In genomic region chr2:127683687-127684331, GRCm38 (mm10) we compare ENCODE assay signal across 8 mouse cellular contexts. TPM values are rescaled to one million over a fixed set of nuclear protein-coding genes. Genes with fewer than 3 reads are reported as not detected.
DNase-seq lines count a peak whose midpoint lies in the region; ATAC-seq lines count a peak whose summit lies in the region.

No protein-coding gene starts in this region.

- peak; percentile 68 for DNase-seq in 3134 (ENCODE audit: extremely low read depth, insufficient read length, low spot score)
- peak; percentile 56 for DNase-seq in adrenal gland, adult 8-10 months
- peak; percentile 80 for DNase-seq in embryonic facial prominence, embryonic 10.5 days (ENCODE audit: low spot score)
- DNase-seq in heart, adult 18-20 months: peak; percentile 59 to 60
- peak; percentile 7 to 50 for DNase-seq in natural killer cell, adult 2 months (ENCODE audit: low spot score in 2 of 2)
- peak; percentile 71 for DNase-seq in testis, postnatal 10 days (ENCODE audit: low spot score)

- ATAC-seq in kidney, embryonic 14.5 days (ENCODE audit: low FRiP score, low TSS enrichment): peak; percentile 89
- ATAC-seq in limb, embryonic 12.5 days (ENCODE audit: insufficient number of reproducible peaks, insufficient read depth, low FRiP score, low TSS enrichment, low read depth): peak; percentile 79; the same call in 1 of the 2 replicates

- no peaks in the 10 kb centered on the region for H3K9me3 ChIP-seq in embryonic facial prominence, embryonic 10.5 days
- H3K9me3 ChIP-seq in kidney, embryonic 14.5 days (ENCODE audit: control insufficient read depth, low read length): no peaks in the 10 kb centered on the region
- no peaks in the 10 kb centered on the region for H3K9me3 ChIP-seq in limb, embryonic 12.5 days

- no peaks in the 10 kb centered on the region for H3K36me3 ChIP-seq in embryonic facial prominence, embryonic 10.5 days (replicated peaks)
- H3K36me3 ChIP-seq in kidney, embryonic 14.5 days (ENCODE audit: control insufficient read depth, insufficient read depth, low read length): no peaks in the 10 kb centered on the region
- no peaks in the 10 kb centered on the region for H3K36me3 ChIP-seq in limb, embryonic 12.5 days

- H3K4me1 ChIP-seq in embryonic facial prominence, embryonic 10.5 days: peaks cover 4% of the 10 kb centered on the region
- H3K4me1 ChIP-seq in kidney, embryonic 14.5 days (ENCODE audit: control insufficient read depth, insufficient read depth, low read length): no peaks in the 10 kb centered on the region
- H3K4me1 ChIP-seq in limb, embryonic 12.5 days (replicated peaks): 0 out of 2 replicates have a peak, but pooled peaks cover 4% of the 10 kb centered on the region

- no peaks in the 10 kb centered on the region for H3K27me3 ChIP-seq in embryonic facial prominence, embryonic 10.5 days (replicated peaks; ENCODE audit: low read depth, poor library complexity, severe bottlenecking)
- H3K27me3 ChIP-seq in kidney, embryonic 14.5 days (ENCODE audit: control insufficient read depth, insufficient read depth, low read length): no peaks in the 10 kb centered on the region
- peaks cover 4% of the 10 kb centered on the region; the same call in 1 of the 2 replicates for H3K27me3 ChIP-seq in limb, embryonic 12.5 days

- no peak overlapping the region for H3K4me3 ChIP-seq in embryonic facial prominence, embryonic 10.5 days
- H3K4me3 ChIP-seq in kidney, embryonic 14.5 days (ENCODE audit: low read length): no peak overlapping the region
- no peak overlapping the region for H3K4me3 ChIP-seq in limb, embryonic 12.5 days (replicated peaks)

- no peak overlapping the region for H3K27ac ChIP-seq in embryonic facial prominence, embryonic 10.5 days (replicated peaks)
- no peak overlapping the region for H3K27ac ChIP-seq in kidney, embryonic 14.5 days (ENCODE audit: low read depth, low read length)
- no peak overlapping the region for H3K27ac ChIP-seq in limb, embryonic 12.5 days

- WGBS in embryonic facial prominence, embryonic 10.5 days: 38% methylated on average over 12 of the region's 12 CpGs
- WGBS in kidney, embryonic 14.5 days: 41% methylated on average over 12 of the region's 12 CpGs
- 41% methylated on average over 12 of the region's 12 CpGs for WGBS in limb, embryonic 12.5 days

- H3K4me2 ChIP-seq in kidney, embryonic 14.5 days (replicated peaks; ENCODE audit: low read depth, low read length): no peak overlapping the region
- H3K4me2 ChIP-seq in limb, embryonic 12.5 days: peak overlapping the region; percentile 15; the same call in 1 of the 2 replicates

- H3K9ac ChIP-seq in kidney, embryonic 14.5 days (ENCODE audit: low read depth, low read length): no peak overlapping the region
- no peak overlapping the region for H3K9ac ChIP-seq in limb, embryonic 12.5 days (replicated peaks)

RNA-seq across cellular contexts. Expression of gene Mal, which starts 27.3 kb away (rescaled TPM):
- 10 to 100 TPM in 2 of 4 experiments, 1 to 10 TPM in 2; 6.6 to 12.0 (median 9.1) TPM for total RNA-seq in adrenal gland, adult 8-10 months (2022)
- polyA plus RNA-seq in embryonic facial prominence, embryonic 10.5 days (2016; fragmentation: Nextera tagmentation; extraction: Ambion mirVana): 0.11 and 0.88 TPM in 2 replicates
- 10 to 100 TPM; 15.6 to 19.0 TPM for total RNA-seq in heart, adult 18-20 months (2021)
- 21.4 and 33.2 TPM in 2 replicates for polyA plus RNA-seq in kidney, embryonic 14.5 days (2014; fragmentation: Nextera tagmentation; extraction: Ambion mirVana)
- 0.16 and 0.45 TPM in 2 replicates for polyA plus RNA-seq in limb, embryonic 12.5 days (2016; fragmentation: Nextera tagmentation; extraction: Ambion mirVana)

RNA-seq across cellular contexts. Expression of gene Mall, which starts 45.9 kb away (rescaled TPM):
- total RNA-seq in adrenal gland, adult 8-10 months (2022): under 1 TPM; 0.66 to 0.90 (median 0.89) TPM
- polyA plus RNA-seq in embryonic facial prominence, embryonic 10.5 days (2016; fragmentation: Nextera tagmentation; extraction: Ambion mirVana): 0.96 and 1.0 TPM in 2 replicates
- total RNA-seq in heart, adult 18-20 months (2021): 1 to 10 TPM; 6.7 to 7.0 TPM
- polyA plus RNA-seq in kidney, embryonic 14.5 days (2014; fragmentation: Nextera tagmentation; extraction: Ambion mirVana): 1.2 and 2.3 TPM in 2 replicates
- 1.9 and 2.1 TPM in 2 replicates for polyA plus RNA-seq in limb, embryonic 12.5 days (2016; fragmentation: Nextera tagmentation; extraction: Ambion mirVana)

Comparison
In these comparisons a context has a peak if more than half of its experiments do, and no peak if none do; other contexts are left out.
1. DNase-seq: peak in every context shown above with its lines; median percentile 80 in embryonic facial prominence, embryonic 10.5 days; 71 in testis, postnatal 10 days; 68 in 3134; 60 in heart, adult 18-20 months; 56 in adrenal gland, adult 8-10 months; 28 in natural killer cell, adult 2 months.
2. RNA of gene Mal, which starts 27.3 kb away (polyA plus RNA-seq): 21.4 to 33.2 TPM in kidney, embryonic 14.5 days; 0.16 to 0.45 TPM in limb, embryonic 12.5 days and 0.11 to 0.88 TPM in embryonic facial prominence, embryonic 10.5 days; every median in the first group is over 10 times any median in the second.